Mouse (Mus musculus): ENCODE measurements around the gene Gm19668. TPM values are rescaled to one million over a fixed set of nuclear protein-coding genes. Genes with fewer than 3 reads are reported as not detected.
"Not testable (repeated sequence)": the region's sequence is repeated elsewhere in the genome, so short reads cannot be mapped to it uniquely, and the experiment has no call there.

The Gm19668 gene
- polyA plus RNA-seq, 2 experiments from 2014 or later, result not detected

DNA sequence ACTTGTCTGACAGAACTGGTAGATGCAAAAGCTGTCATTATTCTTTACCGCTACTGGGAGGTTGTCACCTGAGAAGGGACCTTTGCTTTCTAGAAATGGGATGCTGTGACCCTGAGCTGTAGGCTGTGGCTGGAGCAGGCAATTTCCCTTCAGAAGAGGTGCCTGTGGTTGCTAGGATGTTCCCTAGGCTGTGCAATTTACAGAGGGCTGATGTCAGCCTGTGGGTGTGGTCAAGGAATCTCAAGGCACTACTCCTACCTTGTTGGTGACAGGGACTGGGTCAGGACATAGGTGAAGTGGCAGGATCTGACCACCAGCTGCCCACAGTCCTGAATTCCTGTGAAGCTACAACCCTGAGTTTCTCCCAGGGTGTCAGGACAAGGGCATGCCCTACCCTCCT is 29.2 kb downstream of the Gm19668 start:
- ATAC-seq, result no peak

DNA sequence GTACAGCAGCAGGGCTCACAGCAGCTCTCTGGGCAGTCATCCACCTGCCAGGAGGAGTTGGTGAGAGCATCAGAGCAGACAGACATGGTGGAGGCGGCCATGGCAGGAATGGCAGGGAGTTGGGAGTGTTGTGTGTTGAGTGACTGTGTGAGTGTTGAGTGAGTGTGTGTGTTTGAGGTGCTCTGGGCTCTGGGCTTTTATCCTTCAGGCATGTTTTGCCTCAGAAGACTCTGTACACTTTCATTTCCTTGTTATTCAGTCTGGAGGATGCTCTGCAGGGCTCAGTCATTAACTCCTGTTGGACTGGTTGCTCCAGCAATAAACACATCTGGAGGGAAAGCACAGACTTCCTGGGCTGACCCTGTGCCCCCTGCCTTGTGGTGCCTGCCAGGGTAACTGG is 39.4 kb downstream of the Gm19668 start, which contains the start of gene Gm3233:
TSS of gene Gm3233 (minus strand) at position 101 of the 400 bp plus-strand sequence.
- ATAC-seq, result not testable (repeated sequence)

DNA sequence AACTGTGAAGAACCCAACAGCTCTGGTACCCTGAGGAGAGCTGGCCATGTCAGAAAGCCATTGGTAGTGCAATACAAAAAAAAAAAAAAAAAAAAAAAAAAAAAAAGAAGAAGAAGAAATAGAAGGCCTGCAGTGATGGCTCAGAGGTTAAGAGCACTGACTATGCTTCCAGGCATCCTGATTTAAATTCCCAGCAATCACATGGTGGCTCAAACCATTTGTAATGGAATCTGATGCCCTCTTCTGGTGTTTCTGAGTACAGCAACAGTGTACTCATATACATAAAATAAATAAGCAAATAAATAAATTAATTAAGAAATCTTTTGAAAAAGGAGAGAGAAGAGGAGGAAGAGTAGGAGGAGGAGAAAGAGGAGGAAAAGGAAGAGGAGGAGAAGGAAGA is 45.5 kb downstream of the Gm19668 start:
- no peak for ATAC-seq

DNA sequence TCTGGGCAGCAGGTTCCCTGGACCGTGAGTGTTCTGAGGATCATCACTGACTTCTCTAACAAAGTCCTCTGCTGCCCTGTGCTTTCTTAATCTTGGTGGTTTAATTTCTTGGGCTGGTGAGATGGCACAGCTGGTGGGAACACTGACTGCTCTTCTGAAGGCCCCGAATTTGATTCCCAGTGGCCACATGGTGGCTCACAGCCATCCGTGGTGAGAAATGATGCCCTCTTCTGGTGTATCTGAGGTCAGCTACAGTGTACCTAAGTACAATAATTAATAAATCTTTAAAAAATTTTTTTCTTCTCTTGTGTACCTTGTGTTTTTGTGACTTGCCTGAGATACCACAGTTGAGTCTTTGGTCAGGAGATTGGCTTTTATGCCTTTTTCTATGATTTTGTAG is 46.6 kb downstream of the Gm19668 start:
- ATAC-seq, result not testable (repeated sequence)

DNA sequence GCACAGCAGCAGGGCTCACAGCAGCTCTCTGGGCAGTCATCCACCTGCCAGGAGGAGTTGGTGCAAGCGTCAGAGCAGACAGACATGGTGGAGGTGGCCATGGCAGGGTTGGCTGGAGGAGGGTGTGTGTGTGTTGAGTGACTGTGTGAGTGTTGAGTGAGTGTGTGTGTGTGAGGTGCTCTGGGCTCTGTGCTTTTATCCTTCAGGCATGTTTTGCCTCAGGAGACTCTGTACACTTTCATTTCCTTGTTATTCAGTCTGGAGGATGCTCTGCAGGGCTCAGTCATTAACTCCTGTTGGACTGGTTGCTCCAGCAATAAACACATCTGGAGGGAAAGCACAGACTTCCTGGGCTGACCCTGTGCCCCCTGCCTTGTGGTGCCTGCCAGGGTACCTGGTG is 47.7 kb downstream of the Gm19668 start, which contains the start of gene Gm9736:
TSS of gene Gm9736 (minus strand) at position 101 of the 400 bp plus-strand sequence.
- not testable (repeated sequence) for ATAC-seq

DNA sequence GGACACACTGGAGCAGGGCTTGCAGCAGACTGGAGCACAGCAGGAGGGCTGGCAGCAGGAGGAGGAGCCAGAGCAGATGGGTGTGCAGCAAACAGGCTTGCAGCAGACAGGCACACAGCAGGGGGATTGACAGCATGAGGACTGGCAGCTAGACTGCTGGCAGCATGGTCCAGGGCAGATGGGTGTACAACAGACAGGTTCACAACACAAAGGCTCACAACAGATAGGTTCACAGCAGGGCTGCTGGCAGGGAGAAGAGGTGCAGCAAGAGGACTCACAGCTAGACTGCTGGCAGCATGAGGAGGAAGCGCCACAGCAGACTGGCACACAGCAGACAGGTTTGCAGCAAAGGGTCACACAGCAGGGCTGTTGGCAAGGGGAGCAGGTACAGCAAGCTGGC is 48.2 kb downstream of the Gm19668 start:
- not testable (repeated sequence) for ATAC-seq

Other genes starting within 250 kb of the Gm19668 start
- 100 to 1,000 TPM; 107 to 179 TPM for gene Pttg1ip, start 217.4 kb downstream of the Gm19668 start, polyA plus RNA-seq (2017; shearing (Covaris generic))
- 100 to 1,000 TPM in 1 of 2 experiments, 10 to 100 TPM in 1; 96.6 to 109 TPM for gene Sumo3, start 193.0 kb downstream of the Gm19668 start, polyA plus RNA-seq (2017; shearing (Covaris generic))
- gene Gm49325, start 192.9 kb downstream of the Gm19668 start, polyA plus RNA-seq (2017; shearing (Covaris generic)), result 1 to 10 TPM in 1 of 2 experiments, not detected in 1; 3.0 TPM
- 10 to 100 TPM; 42.0 to 65.6 TPM for gene Ube2g2, start 176.9 kb downstream of the Gm19668 start, polyA plus RNA-seq (2017; shearing (Covaris generic))
- 1 to 10 TPM in 1 of 2 experiments, under 1 TPM in 1; 0.31 to 1.4 TPM for gene Tspear, start 112.6 kb downstream of the Gm19668 start, polyA plus RNA-seq (2017; shearing (Covaris generic))
- not detected for gene Gm19402, start 108.4 kb downstream of the Gm19668 start, polyA plus RNA-seq (2017; shearing (Covaris generic))
- not detected for gene Gm9508, start 101.9 kb downstream of the Gm19668 start, polyA plus RNA-seq (2017; shearing (Covaris generic))
- gene Gm10272, start 92.5 kb downstream of the Gm19668 start, polyA plus RNA-seq (2017; shearing (Covaris generic)), result not detected
- not detected for gene Gm10024, start 87.7 kb downstream of the Gm19668 start, polyA plus RNA-seq (2017; shearing (Covaris generic))
- not detected for gene Gm10142, start 83.3 kb downstream of the Gm19668 start, polyA plus RNA-seq (2017; shearing (Covaris generic))
- gene Krtap12-1, start 78.5 kb downstream of the Gm19668 start, polyA plus RNA-seq (2017; shearing (Covaris generic)), result not detected
- gene Gm10100, start 72.6 kb downstream of the Gm19668 start, polyA plus RNA-seq (2017; shearing (Covaris generic)), result not detected
- gene Gm18596, start 56.5 kb downstream of the Gm19668 start, polyA plus RNA-seq (2017; shearing (Covaris generic)), result not detected
- not detected for gene Gm9736, start 47.8 kb downstream of the Gm19668 start, polyA plus RNA-seq (2017; shearing (Covaris generic))
- not detected for gene Gm3233, start 39.5 kb downstream of the Gm19668 start, polyA plus RNA-seq (2017; shearing (Covaris generic))
- not detected for gene Gm3238, start 27.8 kb downstream of the Gm19668 start, polyA plus RNA-seq (2017; shearing (Covaris generic))
- not detected for gene Gm7138, start 22.2 kb downstream of the Gm19668 start, polyA plus RNA-seq (2017; shearing (Covaris generic))
- gene Gm3250, start 16.6 kb downstream of the Gm19668 start, polyA plus RNA-seq (2017; shearing (Covaris generic)), result not detected
- not detected for gene Gm7137, start 10.9 kb downstream of the Gm19668 start, polyA plus RNA-seq (2017; shearing (Covaris generic))
- gene Gm9639, start 4.1 kb downstream of the Gm19668 start, polyA plus RNA-seq (2017; shearing (Covaris generic)), result not detected
- gene Gm9507, start 12.7 kb upstream of the Gm19668 start, polyA plus RNA-seq (2017; shearing (Covaris generic)), result not detected
- not detected for gene Gm2696, start 15.5 kb upstream of the Gm19668 start, polyA plus RNA-seq (2017; shearing (Covaris generic))
- gene Krtap10-4, start 28.0 kb upstream of the Gm19668 start, polyA plus RNA-seq (2017; shearing (Covaris generic)), result not detected
- not detected for gene Krtap10-10, start 36.8 kb upstream of the Gm19668 start, polyA plus RNA-seq (2017; shearing (Covaris generic))
- gene Gm36176, start 47.7 kb upstream of the Gm19668 start, polyA plus RNA-seq (2017; shearing (Covaris generic)), result not detected
- gene Gm10318, start 53.7 kb upstream of the Gm19668 start, polyA plus RNA-seq (2017; shearing (Covaris generic)), result not detected
- not detected for gene Gm3285, start 62.8 kb upstream of the Gm19668 start, polyA plus RNA-seq (2017; shearing (Covaris generic))
- not detected for gene Lrrc3, start 103.4 kb upstream of the Gm19668 start, polyA plus RNA-seq (2017; shearing (Covaris generic))
- 1 to 10 TPM in 1 of 2 experiments, not detected in 1; 1.2 TPM for gene Trpm2, start 171.4 kb upstream of the Gm19668 start, polyA plus RNA-seq (2017; shearing (Covaris generic))
- 10 to 100 TPM in 1 of 2 experiments, 1 to 10 TPM in 1; 5.4 to 13.8 TPM for gene 1810043G02Rik, start 179.4 kb upstream of the Gm19668 start, polyA plus RNA-seq (2017; shearing (Covaris generic))
- gene Pfkl, start 210.9 kb upstream of the Gm19668 start, polyA plus RNA-seq (2017; shearing (Covaris generic)), result 100 to 1,000 TPM in 1 of 2 experiments, 10 to 100 TPM in 1; 60.6 to 118 TPM
- gene Dnmt3l, start 242.8 kb upstream of the Gm19668 start, polyA plus RNA-seq (2017; shearing (Covaris generic)), result not detected
- under 1 TPM in 1 of 2 experiments, not detected in 1; 0.33 TPM for gene Aire, start 244.5 kb upstream of the Gm19668 start, polyA plus RNA-seq (2017; shearing (Covaris generic))

All from CD4-positive, CD25-positive, alpha-beta regulatory T cell, adult 4 months (primary cell).